Mouse (Mus musculus) midbrain, embryonic 16.5 days (tissue): Measurements from ENCODE around the gene Sec14l3. TPM values are rescaled to one million over a fixed set of nuclear protein-coding genes. Genes with fewer than 3 reads are reported as not detected.
"Not testable (repeated sequence)": the region's sequence is repeated elsewhere in the genome, so short reads cannot be mapped to it uniquely, and the experiment has no call there.

Experiments
- ATAC-seq: fragments of 200-750 bp; cut with Nextera tagmentation; 2 replicates; pipeline ENCODE4 v1.8.0; 2017; ENCODE audit warnings: moderate TSS enrichment
- H3K27ac ChIP-seq: fragments of 300-500 bp; sonication (generic); 2 replicates; pipeline ENCODE4 v1.5.1; 2014; ENCODE audit warnings: mild to moderate bottlenecking, low read length, mixed read lengths
- H3K27me3 ChIP-seq: fragments of 300-500 bp; sonication (generic); 2 replicates; pipeline ENCODE4 v1.6.1; 2014; ENCODE audit warnings: low read depth, low read length, mixed read lengths; ENCODE audit not compliant: control insufficient read depth, insufficient read depth
- H3K36me3 ChIP-seq: fragments of 300-500 bp; sonication (generic); 2 replicates; pipeline ENCODE4 v1.6.1; 2014; ENCODE audit warnings: mild to moderate bottlenecking, low read length, moderate library complexity, mixed read lengths; ENCODE audit not compliant: control insufficient read depth, insufficient read depth
- H3K4me1 ChIP-seq: fragments of 300-500 bp; sonication (generic); 2 replicates; pipeline ENCODE4 v1.6.1; 2014; ENCODE audit warnings: mild to moderate bottlenecking, low read length, mixed read lengths; ENCODE audit not compliant: control insufficient read depth, insufficient read depth
- H3K4me2 ChIP-seq: fragments of 300-500 bp; sonication (generic); 2 replicates; pipeline ENCODE4 v1.6.1; 2014; ENCODE audit warnings: mild to moderate bottlenecking, low read length, mixed read lengths
- H3K4me3 ChIP-seq: fragments of 300-500 bp; sonication (generic); 2 replicates; pipeline ENCODE4 v1.5.1; 2014; ENCODE audit warnings: low read depth, mild to moderate bottlenecking, low read length, moderate library complexity, mixed read lengths
- H3K9ac ChIP-seq: fragments of 300-500 bp; sonication (generic); 2 replicates; pipeline ENCODE4 v1.6.1; 2014; ENCODE audit warnings: low read depth, low read length, mixed read lengths
- H3K9me3 ChIP-seq: fragments of 300-500 bp; sonication (generic); replicated peaks from 2 replicates; pipeline ENCODE4 v1.6.1; 2014; ENCODE audit warnings: mild to moderate bottlenecking, low read length, mixed read lengths; ENCODE audit not compliant: control insufficient read depth, poor library complexity, severe bottlenecking
- WGBS: fragments of 180-500 bp; shearing (Covaris S2); extraction: QIAGEN DNeasy Blood & Tissue Kit; methylation state at CpG from one replicate; pipeline ENCODE4 v1.1.7; 2014; 5-methylcytosine and 5-hydroxymethylcytosine counted together
- polyA plus RNA-seq: library from polyadenylated mRNA; unstranded; fragments of >200 nt; fragmentation: Nextera tagmentation; extraction: Ambion mirVana; gene quantifications from 2 replicates; pipeline ENCODE4 v1.2.1, GENCODE M21; 2015

The Sec14l3 gene
- polyA plus RNA-seq: 2.6 and 2.8 TPM in 2 replicates

DNA sequence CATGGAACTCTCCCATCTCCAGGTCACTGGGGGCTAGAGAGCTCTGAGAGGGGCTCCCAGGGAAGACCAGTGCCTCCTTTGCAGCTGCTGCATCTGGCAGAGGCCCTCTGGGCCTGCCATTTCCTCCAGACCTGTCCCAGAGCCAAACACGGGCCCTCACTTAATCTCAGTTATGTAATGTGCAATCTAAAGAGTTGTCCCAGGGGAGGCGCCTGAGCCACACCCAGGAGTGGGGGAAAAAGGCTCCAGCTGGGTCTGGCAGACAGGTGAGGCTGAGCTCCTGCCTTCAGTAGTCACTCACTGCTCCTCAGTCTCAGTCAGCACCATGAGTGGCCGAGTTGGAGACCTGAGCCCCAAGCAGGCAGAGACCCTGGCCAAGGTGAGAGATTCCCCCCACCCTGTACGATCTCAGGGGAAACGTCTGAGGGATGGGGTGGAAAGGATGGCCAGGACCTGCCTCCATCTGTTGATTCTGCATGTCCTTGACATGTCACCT is at the start of gene Sec14l3:
Gene Sec14l3 (plus strand): TSS at position 215 of the 496 bp plus-strand sequence.
- no peak for ATAC-seq
- no peaks in the 10 kb centered on the region for H3K36me3 ChIP-seq
- no peak within 1 kb of the TSS for H3K4me3 ChIP-seq
- no peak within 1 kb of the TSS for H3K4me2 ChIP-seq
- WGBS: 72% methylated on average over 5 of the region's 5 CpGs
- no peaks in the 10 kb centered on the region for H3K4me1 ChIP-seq
- H3K9me3 ChIP-seq: no peaks in the 10 kb centered on the region
- H3K27ac ChIP-seq: no peak within 1 kb of the TSS
- H3K27me3 ChIP-seq: no peaks in the 10 kb centered on the region
- no peak within 1 kb of the TSS for H3K9ac ChIP-seq

DNA sequence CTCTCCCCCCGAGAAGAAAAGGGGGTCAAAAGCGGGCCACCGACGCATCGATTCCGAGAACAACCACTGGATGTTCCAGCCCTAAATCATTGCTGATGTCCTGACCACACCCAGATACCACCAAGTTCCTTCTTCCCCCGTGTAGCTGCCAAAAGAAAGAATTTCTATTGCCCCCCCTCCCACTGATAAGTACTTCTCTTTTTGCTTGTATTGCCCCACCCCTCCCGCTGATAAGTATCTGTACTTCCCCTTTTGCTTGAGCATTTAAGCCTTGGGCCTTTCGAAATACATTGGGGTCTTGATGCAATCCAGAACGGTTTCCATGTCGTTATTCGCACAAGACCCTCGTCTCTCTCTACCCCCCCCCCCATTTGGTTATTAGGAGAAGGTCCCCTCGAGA is 48.8 kb upstream of the Sec14l3 start:
- not testable (repeated sequence) for H3K4me3 ChIP-seq, H3K4me1 ChIP-seq, H3K27ac ChIP-seq, ATAC-seq, H3K4me2 ChIP-seq, H3K36me3 ChIP-seq, H3K9ac ChIP-seq, H3K27me3 ChIP-seq, H3K9me3 ChIP-seq
- 91% methylated on average over 14 of the region's 14 CpGs for WGBS

- WGBS: 92% methylated on average over 13 of the region's 13 CpGs
- not testable (repeated sequence) for H3K9me3 ChIP-seq, H3K4me3 ChIP-seq, H3K9ac ChIP-seq, H3K4me1 ChIP-seq, H3K4me2 ChIP-seq, H3K27ac ChIP-seq, H3K27me3 ChIP-seq, H3K36me3 ChIP-seq, ATAC-seq
These were observed 42.5 kb upstream of the Sec14l3 start for GRCm38 (mm10) chr11:4022111-4022510.

DNA sequence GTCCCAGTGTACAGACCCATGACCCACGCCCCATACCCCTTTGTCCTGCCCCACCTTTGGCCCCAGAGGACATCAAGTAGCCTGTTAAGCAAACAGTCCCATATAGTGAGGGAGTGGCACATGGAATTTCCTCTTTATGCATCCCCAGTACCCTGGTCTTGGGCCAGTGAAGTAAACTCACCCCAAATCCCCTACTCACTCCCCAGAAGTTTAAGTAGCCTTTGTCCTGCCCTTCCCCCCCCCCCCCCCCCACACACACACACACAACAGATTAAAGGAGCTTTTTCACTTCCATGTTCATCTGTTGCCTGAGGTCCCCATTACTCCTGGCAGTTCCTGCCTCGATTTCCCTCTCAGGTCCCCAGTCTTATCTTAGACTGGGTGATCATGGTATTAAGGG is 41.3 kb upstream of the Sec14l3 start:
- ATAC-seq: no peak

DNA sequence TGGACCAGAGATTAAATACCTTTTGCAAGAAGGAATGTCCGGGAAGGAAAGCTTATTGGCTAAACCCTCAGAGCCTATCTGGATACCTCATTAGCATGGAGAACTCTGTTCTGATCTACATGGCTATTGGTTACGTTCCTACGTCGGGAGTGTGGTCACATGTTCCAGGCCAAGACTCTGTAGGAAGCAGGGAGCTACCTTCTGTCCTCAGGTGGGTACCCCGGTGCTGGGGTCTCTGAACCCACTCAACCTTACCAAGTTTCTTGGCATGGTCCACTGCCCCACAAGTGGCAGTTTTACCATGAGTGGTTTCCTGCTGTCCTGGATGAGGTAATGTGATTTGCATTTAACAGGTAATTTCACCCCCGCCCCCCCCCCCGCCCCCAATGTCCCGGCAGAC is 37.6 kb upstream of the Sec14l3 start:
- WGBS: 84% methylated on average over 8 of the region's 8 CpGs
- Histone ChIP-seq H3K4me3 (no peak overlapping the region), H3K27me3 (0 out of 2 replicates have a peak, but pooled peaks cover 1% of the 10 kb centered on the region), H3K4me1 (no peaks in the 10 kb centered on the region), H3K36me3 (no peaks in the 10 kb centered on the region), H3K4me2 (no peak overlapping the region), H3K9me3 (no peaks in the 10 kb centered on the region), H3K27ac (no peak overlapping the region), H3K9ac (no peak overlapping the region)
- ATAC-seq: no peak

More for the DNA sequence above, 41.3 kb upstream of the Sec14l3 start:
- no peak overlapping the region for H3K9ac ChIP-seq
- no peaks in the 10 kb centered on the region for H3K9me3 ChIP-seq
- 58% methylated on average over 2 of the region's 2 CpGs for WGBS
- H3K4me3 ChIP-seq: no peak overlapping the region
- no peaks in the 10 kb centered on the region for H3K4me1 ChIP-seq
- H3K36me3 ChIP-seq: no peaks in the 10 kb centered on the region
- no peak overlapping the region for H3K27ac ChIP-seq
- H3K4me2 ChIP-seq: no peak overlapping the region
- no peaks in the 10 kb centered on the region for H3K27me3 ChIP-seq

- Histone ChIP-seq H3K27ac (no peak overlapping the region), H3K4me2 (no peak overlapping the region), H3K4me1 (no peaks in the 10 kb centered on the region), H3K9ac (no peak overlapping the region), H3K9me3 (no peaks in the 10 kb centered on the region), H3K4me3 (no peak overlapping the region), H3K27me3 (0 out of 2 replicates have a peak, but pooled peaks cover 2% of the 10 kb centered on the region), H3K36me3 (no peaks in the 10 kb centered on the region)
- WGBS: 83% methylated on average over 9 of the region's 9 CpGs
- no peak for ATAC-seq
These were observed 36.9 kb upstream of the Sec14l3 start for GRCm38 (mm10) chr11:4027561-4028334.

- no peak for ATAC-seq
- Histone ChIP-seq H3K27ac (no peak overlapping the region), H3K4me3 (no peak overlapping the region)
These were observed 35.3 kb upstream of the Sec14l3 start for GRCm38 (mm10) chr11:4029343-4029742.

GRCm38 (mm10) chr11:4031126-4031941 is 33.3 kb upstream of the Sec14l3 start, which contains the start of gene Sec14l4:
Gene Sec14l4, plus strand, starts transcription at chr11:4031462.
- ATAC-seq: no peak
- Histone ChIP-seq H3K27me3 (0 out of 2 replicates have a peak, but pooled peaks cover 2% of the 10 kb centered on the region), H3K4me1 (no peaks in the 10 kb centered on the region), H3K4me3 (no peak within 1 kb of the TSS), H3K9me3 (no peaks in the 10 kb centered on the region), H3K36me3 (no peaks in the 10 kb centered on the region), H3K9ac (no peak within 1 kb of the TSS), H3K27ac (no peak within 1 kb of the TSS), H3K4me2 (no peak within 1 kb of the TSS)
- WGBS: 41% methylated on average over 16 of the region's 16 CpGs

More at GRCm38 (mm10) chr11:4029343-4029742, 35.3 kb upstream of the Sec14l3 start:
- 0 out of 2 replicates have a peak, but pooled peaks cover 2% of the 10 kb centered on the region for H3K27me3 ChIP-seq
- WGBS: 64% methylated on average over 4 of the region's 4 CpGs
- no peak overlapping the region for H3K9ac ChIP-seq
- H3K4me2 ChIP-seq: no peak overlapping the region
- no peaks in the 10 kb centered on the region for H3K4me1 ChIP-seq
- no peaks in the 10 kb centered on the region for H3K36me3 ChIP-seq
- H3K9me3 ChIP-seq: no peaks in the 10 kb centered on the region
